Mouse (Mus musculus) embryonic facial prominence, embryonic 11.5 days (tissue): ENCODE measurements around the gene Gm20388. TPM values are rescaled to one million over a fixed set of nuclear protein-coding genes. Genes with fewer than 3 reads are reported as not detected.
"Not testable (repeated sequence)": the region's sequence is repeated elsewhere in the genome, so short reads cannot be mapped to it uniquely, and the experiment has no call there.

Source experiments
- ATAC-seq: fragments of 200-750 bp; cut with Nextera tagmentation; replicated peaks from 2 replicates; pipeline ENCODE4 v1.8.0; 2017; ENCODE audit warnings: low read depth; ENCODE audit not compliant: insufficient number of reproducible peaks, low FRiP score, low TSS enrichment
- DNase-seq: peaks from one replicate; pipeline ENCODE4 v3.0.0-alpha.2; 2015; ENCODE audit warnings: low spot score
- H3K27ac ChIP-seq: fragments of 300-500 bp; sonication (generic); replicated peaks from 2 replicates; pipeline ENCODE4 v1.5.1; 2014; ENCODE audit warnings: mild to moderate bottlenecking, low read depth, low read length, control low read depth
- H3K27me3 ChIP-seq: fragments of 300-500 bp; sonication (generic); 2 replicates; pipeline ENCODE4 v1.6.1; 2014; ENCODE audit warnings: mild to moderate bottlenecking, low read length, moderate library complexity, mixed read lengths; ENCODE audit not compliant: control insufficient read depth, insufficient read depth
- H3K36me3 ChIP-seq: fragments of 300-500 bp; sonication (generic); replicated peaks from 2 replicates; pipeline ENCODE4 v1.6.1; 2014; ENCODE audit warnings: low read depth, mild to moderate bottlenecking, low read length, moderate library complexity, mixed read lengths; ENCODE audit not compliant: control insufficient read depth, insufficient read depth
- H3K4me1 ChIP-seq: fragments of 300-500 bp; sonication (generic); 2 replicates; pipeline ENCODE4 v1.6.1; 2014; ENCODE audit warnings: low read length, mixed read lengths; ENCODE audit not compliant: control insufficient read depth, insufficient read depth
- H3K4me2 ChIP-seq: fragments of 300-500 bp; sonication (generic); 2 replicates; pipeline ENCODE4 v1.6.1; 2014; ENCODE audit warnings: low read depth, mild to moderate bottlenecking, control low read depth, low read length, moderate library complexity
- H3K4me3 ChIP-seq: fragments of 300-500 bp; sonication (generic); 2 replicates; pipeline ENCODE4 v1.5.1; 2014; ENCODE audit warnings: low read depth, low read length, control low read depth
- H3K9ac ChIP-seq: fragments of 300-500 bp; sonication (generic); replicated peaks from 2 replicates; pipeline ENCODE4 v1.6.1; 2014; ENCODE audit warnings: mild to moderate bottlenecking, control low read depth, low read length
- H3K9me3 ChIP-seq: fragments of 300-500 bp; sonication (generic); replicated peaks from 2 replicates; pipeline ENCODE4 v1.6.1; 2016; ENCODE audit warnings: mild to moderate bottlenecking, low read length, inconsistent platforms, mixed read lengths; ENCODE audit not compliant: control insufficient read depth
- WGBS: fragments of 180-500 bp; shearing (Covaris S2); extraction: QIAGEN DNeasy Blood & Tissue Kit; methylation state at CpG from one replicate; pipeline ENCODE4 v1.1.7; 2014; 5-methylcytosine and 5-hydroxymethylcytosine counted together
- polyA plus RNA-seq: library from polyadenylated mRNA; unstranded; fragments of >200 nt; fragmentation: Nextera tagmentation; extraction: Ambion mirVana; gene quantifications from 2 replicates; pipeline ENCODE4 v1.2.1, GENCODE M21; 2014

Gene Gm20388
- polyA plus RNA-seq, 1 experiment from 2014 or later = 3.1 TPM

DNA sequence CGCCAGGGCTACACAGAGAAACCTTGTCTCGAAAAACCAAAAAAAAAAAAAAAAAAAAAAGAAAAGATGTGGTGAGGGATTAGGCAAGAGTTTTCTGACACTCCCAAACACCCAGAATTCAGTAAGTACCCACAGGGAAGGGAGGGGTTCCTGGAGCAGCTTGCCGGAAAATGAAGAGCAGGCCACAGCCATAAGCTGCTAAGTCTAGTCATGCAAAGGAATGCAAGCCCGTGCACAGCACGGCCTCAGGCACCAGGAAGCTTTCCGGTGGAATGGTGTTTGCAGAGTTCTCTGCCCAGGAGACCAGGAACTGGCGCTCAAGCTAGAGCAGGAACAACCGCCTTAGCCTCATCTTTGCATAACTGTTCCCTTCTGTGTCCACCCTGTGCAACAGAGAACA, 3189.6 kb downstream of the Gm20388 start:
- no peaks in the 10 kb centered on the region; the same call in 1 of the 2 replicates for H3K4me1 ChIP-seq
- H3K4me2 ChIP-seq = no peak overlapping the region
- peaks cover 10% of the 10 kb centered on the region for H3K36me3 ChIP-seq
- no peak overlapping the region for H3K4me3 ChIP-seq
- ATAC-seq = no peak
- H3K27me3 ChIP-seq = no peaks in the 10 kb centered on the region
- H3K27ac ChIP-seq = no peak overlapping the region
- peak; percentile 53 for DNase-seq
- no peak overlapping the region for H3K9ac ChIP-seq
- WGBS = 27% methylated on average over 8 of the region's 8 CpGs
- H3K9me3 ChIP-seq = no peaks in the 10 kb centered on the region

DNA sequence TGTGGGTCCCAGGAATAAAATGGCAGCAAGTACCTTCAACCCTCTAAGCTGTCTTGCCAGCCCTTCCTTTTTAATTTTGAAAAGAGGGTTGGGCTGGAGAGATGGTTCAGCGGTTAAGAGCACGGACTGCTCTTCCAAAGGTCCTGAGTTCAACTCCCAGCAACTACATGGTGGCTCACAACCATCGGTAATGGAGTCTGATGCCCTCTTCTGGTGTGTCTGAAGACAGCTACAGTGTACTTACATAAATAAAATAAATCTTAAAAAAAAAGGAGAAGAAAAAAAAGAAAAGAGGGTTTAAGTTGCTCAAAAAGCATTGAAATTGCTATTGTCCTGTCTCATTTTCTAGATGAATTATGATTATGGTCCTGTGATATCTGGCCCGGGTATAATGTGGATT, 3190.6 kb downstream of the Gm20388 start:
- Histone ChIP-seq H3K27ac (no peak overlapping the region), H3K4me3 (no peak overlapping the region), H3K9ac (no peak overlapping the region), H3K36me3 (peaks cover 11% of the 10 kb centered on the region), H3K9me3 (no peaks in the 10 kb centered on the region), H3K4me1 (no peaks in the 10 kb centered on the region; the same call in 1 of the 2 replicates), H3K4me2 (no peak overlapping the region), H3K27me3 (no peaks in the 10 kb centered on the region)
- no peak for DNase-seq
- whole genome bisulfite sequencing = 75% methylated on average over 4 of the region's 4 CpGs
- ATAC-seq = no peak

DNA sequence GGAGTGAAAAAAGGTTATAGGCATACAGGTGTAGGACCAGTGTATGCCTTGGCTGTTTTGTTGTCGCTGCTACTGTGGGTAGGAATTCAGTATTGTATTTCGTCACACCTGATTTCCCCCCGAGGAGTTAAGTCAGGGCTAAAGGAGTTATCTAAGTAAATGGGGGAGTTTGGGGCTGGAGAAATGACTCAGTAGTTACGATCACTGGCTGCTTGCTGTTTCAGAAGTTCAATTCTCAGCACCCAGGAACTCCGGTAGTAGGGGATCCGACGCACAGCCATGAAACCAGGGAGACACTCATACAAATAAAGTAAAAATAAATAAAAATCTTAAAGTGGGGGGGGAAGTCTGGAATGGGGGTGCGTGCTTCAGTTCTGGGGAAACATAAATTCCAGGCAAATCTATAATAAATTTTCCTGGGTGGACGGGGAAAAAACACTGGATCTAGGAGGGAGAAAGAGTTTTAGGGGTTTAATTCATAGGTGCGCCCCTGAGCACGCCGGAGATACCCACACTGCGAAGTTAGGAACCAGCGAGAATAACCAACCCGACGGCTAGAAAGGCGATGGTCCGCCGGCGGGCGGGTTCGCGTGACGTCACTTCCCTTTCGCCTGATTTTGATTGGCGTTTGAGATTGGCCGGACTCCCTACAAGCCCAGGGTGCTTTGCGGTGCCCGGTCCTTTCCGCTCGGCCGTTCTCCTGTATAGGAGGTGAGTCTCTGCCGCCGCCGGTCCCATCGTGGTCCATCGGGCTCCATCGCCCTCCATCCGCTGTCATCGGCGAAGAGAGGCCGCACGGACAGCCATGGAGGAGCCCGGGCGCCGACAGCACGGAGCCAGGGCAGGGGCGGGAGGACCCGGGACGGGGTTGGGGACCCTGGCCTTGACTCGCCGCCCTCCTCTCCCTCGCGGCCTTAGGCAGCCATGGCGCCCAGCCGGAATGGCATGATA, 3191.4 kb downstream of the Gm20388 start, which contains the start of gene Rpl13:
Gene Rpl13, plus strand, starts transcription at position 616 of the 951 bp plus-strand sequence.
- peaks cover 11% of the 10 kb centered on the region for H3K36me3 ChIP-seq
- ATAC-seq = peak; percentile 93
- peak within 1 kb of the TSS; percentile 98 for H3K9ac ChIP-seq
- H3K4me2 ChIP-seq = peak within 1 kb of the TSS; percentile 91
- H3K4me1 ChIP-seq = no peaks in the 10 kb centered on the region; the same call in 1 of the 2 replicates
- peak within 1 kb of the TSS; percentile 91 for H3K4me3 ChIP-seq
- 1% methylated on average over 56 of the region's 56 CpGs for WGBS
- no peaks in the 10 kb centered on the region for H3K9me3 ChIP-seq
- DNase-seq = peak; percentile 99
- peak within 1 kb of the TSS; percentile 89 for H3K27ac ChIP-seq
- no peaks in the 10 kb centered on the region for H3K27me3 ChIP-seq

DNA sequence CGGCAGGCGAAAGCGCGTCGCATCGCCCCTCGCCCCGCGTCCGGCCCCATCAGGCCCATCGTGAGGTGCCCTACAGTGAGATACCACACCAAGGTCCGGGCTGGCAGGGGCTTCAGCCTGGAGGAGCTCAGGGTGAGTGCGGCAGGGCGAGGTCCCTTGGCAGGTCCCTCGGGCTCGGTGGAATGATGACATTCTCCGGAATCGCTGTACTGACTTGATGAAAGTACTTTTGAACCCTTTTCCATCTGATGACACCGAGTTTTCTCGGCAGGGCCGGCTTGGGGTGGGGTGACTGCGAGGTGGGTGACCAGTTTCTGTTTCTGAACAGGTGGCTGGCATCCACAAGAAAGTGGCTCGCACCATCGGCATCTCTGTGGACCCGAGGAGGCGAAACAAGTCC, 3192.2 kb downstream of the Gm20388 start:
- H3K9me3 ChIP-seq, ATAC-seq, H3K4me1 ChIP-seq, H3K27me3 ChIP-seq, DNase-seq: not testable (repeated sequence)
- Histone ChIP-seq H3K9ac (peak overlapping the region; percentile 98), H3K27ac (peak overlapping the region; percentile 89; the same call in 1 of the 2 replicates), H3K4me2 (peak overlapping the region; percentile 91), H3K4me3 (peak overlapping the region; percentile 91), H3K36me3 (peaks cover 11% of the 10 kb centered on the region)
- 1% methylated on average over 22 of the region's 26 CpGs for whole genome bisulfite sequencing

DNA sequence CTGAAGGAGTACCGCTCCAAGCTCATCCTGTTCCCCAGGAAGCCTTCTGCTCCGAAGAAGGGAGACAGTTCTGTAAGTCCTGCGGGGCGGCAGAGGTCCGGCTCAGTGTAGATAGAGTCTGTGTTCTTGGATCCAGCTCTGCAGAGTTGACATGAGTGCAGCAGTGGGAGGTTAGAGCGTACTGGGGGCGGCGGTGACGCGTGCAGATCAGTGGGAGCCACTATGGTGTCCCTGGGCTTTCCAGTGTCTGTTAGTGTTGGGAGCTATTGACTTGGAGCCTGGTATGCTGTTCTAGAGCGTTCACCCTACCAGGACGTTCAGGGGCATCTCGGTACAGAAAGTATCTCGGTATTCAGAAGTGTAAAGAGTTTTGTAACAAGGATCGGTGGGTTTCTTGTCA, 3192.6 kb downstream of the Gm20388 start:
- H3K4me1 ChIP-seq = no peaks in the 10 kb centered on the region; the same call in 1 of the 2 replicates
- H3K9me3 ChIP-seq = no peaks in the 10 kb centered on the region
- no peak overlapping the region for H3K27ac ChIP-seq
- ATAC-seq (no peak), DNase-seq (no peak)
- peaks cover 11% of the 10 kb centered on the region for H3K36me3 ChIP-seq
- H3K27me3 ChIP-seq = no peaks in the 10 kb centered on the region
- H3K9ac ChIP-seq = peak overlapping the region; percentile 98
- 19% methylated on average over 14 of the region's 15 CpGs for WGBS
- peak overlapping the region; percentile 91 for H3K4me2 ChIP-seq
- H3K4me3 ChIP-seq = peak overlapping the region; percentile 91

DNA sequence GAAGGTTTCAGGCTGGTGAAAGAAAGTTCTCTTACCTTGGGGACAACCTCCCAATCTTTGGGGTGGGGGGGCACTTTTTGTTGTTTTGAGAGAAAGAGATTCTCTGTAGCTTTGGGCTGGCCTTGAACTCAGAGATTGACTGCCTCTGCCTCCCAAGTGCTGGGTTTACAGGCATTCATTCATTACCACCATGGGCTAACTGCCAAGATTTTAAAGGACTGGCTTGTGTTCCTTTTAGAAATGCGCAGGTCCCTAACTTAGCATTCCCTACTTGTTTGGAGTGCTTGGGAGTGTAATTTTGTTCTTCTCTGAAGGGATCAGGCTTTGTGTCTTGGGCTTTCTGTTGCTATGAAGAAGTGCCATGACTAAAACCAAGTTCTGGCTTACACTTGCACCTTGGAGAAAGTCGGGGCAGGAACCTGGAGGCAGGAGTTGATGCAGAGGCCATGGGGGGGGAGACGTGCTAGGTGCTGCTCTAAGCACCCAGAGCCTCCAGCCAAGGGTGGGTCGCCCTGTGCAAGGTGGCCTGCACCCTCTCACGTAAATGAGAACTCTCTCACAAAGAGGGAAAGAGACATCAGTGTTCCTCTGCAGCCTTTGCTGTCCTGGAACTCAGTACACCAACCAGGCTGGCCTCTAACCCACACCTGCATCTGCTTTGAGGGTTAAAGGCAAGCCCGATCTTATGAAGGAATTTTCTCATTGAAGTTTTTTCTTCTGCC, 3193.6 kb downstream of the Gm20388 start:
- Histone ChIP-seq H3K4me1 (no peaks in the 10 kb centered on the region; the same call in 1 of the 2 replicates), H3K4me3 (peak overlapping the region; percentile 91), H3K27me3 (no peaks in the 10 kb centered on the region), H3K4me2 (peak overlapping the region; percentile 91), H3K27ac (no peak overlapping the region), H3K9me3 (no peaks in the 10 kb centered on the region), H3K9ac (peak overlapping the region; percentile 98; the same call in 1 of the 2 replicates), H3K36me3 (peaks cover 11% of the 10 kb centered on the region)
- no peak for DNase-seq
- 87% methylated on average over 6 of the region's 6 CpGs for WGBS
- ATAC-seq = no peak

DNA sequence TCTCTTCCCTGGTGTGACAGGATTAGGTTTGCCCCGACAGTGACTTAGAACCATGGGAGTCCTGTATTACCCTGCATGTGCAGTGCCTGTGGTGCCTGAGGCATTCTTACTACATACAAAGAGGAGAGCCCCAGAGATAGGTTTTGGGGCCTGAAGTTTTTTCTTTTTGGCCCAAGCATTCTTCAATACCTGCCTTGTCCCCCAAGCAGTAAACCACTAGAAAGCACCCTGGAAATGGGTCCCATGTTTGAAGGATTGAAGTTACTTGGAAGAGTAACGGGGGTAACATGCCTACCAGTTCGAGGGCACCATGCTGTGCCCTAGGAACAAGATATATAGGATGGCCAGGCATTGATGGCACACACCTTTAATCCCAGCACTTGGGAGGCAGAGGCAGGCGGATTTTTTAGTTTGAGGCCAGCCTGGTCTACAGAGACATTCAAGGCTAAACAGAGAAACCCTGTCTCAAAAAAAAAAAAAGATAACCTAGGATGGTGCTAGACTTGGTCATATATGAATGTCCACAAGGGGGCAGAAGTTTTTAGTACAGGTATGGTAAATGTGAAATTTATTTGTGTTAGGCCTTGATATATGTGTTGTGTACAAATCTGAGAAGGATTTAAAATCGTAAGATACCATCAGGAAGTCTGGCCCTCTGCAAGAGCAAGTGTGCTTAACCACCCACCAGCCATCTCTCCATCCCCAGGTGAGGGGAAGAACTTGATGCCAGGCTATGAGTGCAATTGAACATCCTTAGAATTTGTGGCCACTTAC, 3195.1 kb downstream of the Gm20388 start:
- Histone ChIP-seq H3K9ac (no peak overlapping the region), H3K9me3 (no peaks in the 10 kb centered on the region), H3K4me2 (no peak overlapping the region), H3K4me3 (no peak overlapping the region), H3K27ac (no peak overlapping the region), H3K27me3 (no peaks in the 10 kb centered on the region), H3K36me3 (peaks cover 11% of the 10 kb centered on the region), H3K4me1 (no peaks in the 10 kb centered on the region; the same call in 1 of the 2 replicates)
- no peak for ATAC-seq
- 67% methylated on average over 5 of the region's 5 CpGs for WGBS
- DNase-seq = peak; percentile 80
